Mouse (Mus musculus) lung, postnatal 0 days (tissue): ENCODE results near the gene Gk5.

Experiments used
- CTCF ChIP-seq: IDR thresholded peaks from 2 replicates; pipeline ENCODE4 v1.5.1; 2016; ENCODE audit warnings: antibody characterized with exemption, mild to moderate bottlenecking
- EP300 ChIP-seq: IDR thresholded peaks from 2 replicates; pipeline ENCODE4 v1.6.1; 2016; ENCODE audit warnings: antibody characterized with exemption, mild to moderate bottlenecking, control low read depth

GRCm38 (mm10) chr9:96118861-96119772, at the start of gene Gk5:
- no peak for TF ChIP-seq CTCF
- TF ChIP-seq EP300, result no peak
